Mouse (Mus musculus): ENCODE results near the gene Hist1h4f. TPM values are rescaled to one million over a fixed set of nuclear protein-coding genes. Genes with fewer than 3 reads are reported as not detected.
A peak's percentile ranks its signal among the peaks of the same experiment; 100 is the strongest.
"Not testable (repeated sequence)": the region's sequence is repeated elsewhere in the genome, so short reads cannot be mapped to it uniquely, and the experiment has no call there.

The Hist1h4f gene
- not detected in 2 replicates for polyA plus RNA-seq (2014; fragmentation: Nextera tagmentation; extraction: Ambion mirVana)

DNA sequence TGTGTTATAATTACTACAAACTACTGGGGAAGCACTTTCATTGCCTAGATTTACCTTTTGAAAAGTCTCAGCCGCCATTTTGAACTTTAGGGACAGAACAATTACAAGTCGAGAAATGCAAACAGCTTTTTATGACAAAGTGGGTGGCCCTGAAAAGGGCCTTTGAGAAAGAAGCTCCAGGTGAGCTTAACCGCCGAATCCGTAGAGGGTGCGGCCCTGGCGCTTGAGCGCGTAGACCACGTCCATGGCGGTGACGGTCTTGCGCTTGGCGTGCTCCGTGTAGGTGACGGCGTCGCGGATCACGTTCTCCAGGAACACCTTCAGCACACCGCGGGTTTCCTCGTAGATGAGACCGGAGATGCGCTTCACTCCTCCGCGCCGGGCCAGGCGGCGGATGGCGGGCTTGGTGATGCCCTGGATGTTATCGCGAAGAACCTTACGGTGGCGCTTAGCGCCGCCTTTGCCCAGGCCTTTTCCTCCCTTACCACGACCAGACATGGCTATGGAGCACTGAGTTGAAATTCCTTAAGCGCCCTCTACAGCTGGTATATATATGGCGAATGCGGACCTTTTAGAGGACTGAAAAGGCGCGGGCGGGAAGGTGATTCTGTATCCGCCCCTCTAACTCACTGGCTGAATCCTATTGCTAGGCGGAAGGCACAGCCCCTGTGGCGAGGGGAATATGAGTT is at the start of gene Hist1h4f:
Gene Hist1h4f, minus strand, starts transcription at position 503 of the 689 bp plus-strand sequence.
- Histone ChIP-seq H3K27ac (replicated peaks in 1 of 2; ENCODE audit: control insufficient read depth in 1 of 2, insufficient read depth in 1 of 2, low read depth in 2 of 2, low read length in 2 of 2) (peak within 1 kb of the TSS; percentile 86 to 87), H3K9ac (ENCODE audit: low read length) (peak within 1 kb of the TSS; percentile 72), H3K4me2 (ENCODE audit: low read length) (peak within 1 kb of the TSS; percentile 72), H3K4me3 (ENCODE audit: control insufficient read depth in 1 of 2, insufficient read depth in 1 of 2, low read depth in 1 of 2, low read length in 2 of 2) (peak within 1 kb of the TSS; percentile 44 to 52), H3K4me1 (ENCODE audit: control insufficient read depth in 2 of 2, insufficient read depth in 2 of 2, low read length in 2 of 2) (peaks cover 0 to 13% of the 10 kb centered on the region in 2 experiments; a peak in 3 of 4 replicates)
- peak; percentile 76 for ATAC-seq (ENCODE audit: insufficient number of reproducible peaks, insufficient read depth, low FRiP score, low read depth)
- WGBS, result under 1% methylated on average over 44 of the region's 47 CpGs
- not testable (repeated sequence) for H3K9me3 ChIP-seq (ENCODE audit: control insufficient read depth, low read length); H3K27me3 ChIP-seq (ENCODE audit: control insufficient read depth, insufficient read depth, low read length); H3K36me3 ChIP-seq (ENCODE audit: control insufficient read depth, insufficient read depth, low read length)

DNA sequence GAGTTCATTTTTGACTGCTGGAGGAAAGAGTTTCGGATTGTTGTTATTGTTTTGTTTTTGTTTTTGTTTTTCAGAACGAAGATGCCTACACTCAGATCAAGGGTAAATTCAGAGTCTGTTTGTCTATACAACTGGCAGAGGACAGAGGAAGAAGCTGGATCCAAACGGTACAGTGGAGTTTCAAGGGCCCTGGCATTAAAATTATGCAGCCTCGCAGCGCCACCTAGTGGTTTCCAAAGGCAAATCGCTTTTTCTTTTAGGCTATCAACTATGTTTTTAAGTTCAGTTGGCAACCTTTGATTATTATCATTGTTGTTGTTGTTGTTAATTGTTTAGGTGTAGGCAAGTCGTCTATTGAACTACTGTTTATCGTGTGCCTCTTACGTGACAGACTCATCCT is 46.5 kb upstream of the Hist1h4f start:
- Histone ChIP-seq H3K4me3 (ENCODE audit: control insufficient read depth in 1 of 2, insufficient read depth in 1 of 2, low read depth in 1 of 2, low read length in 2 of 2) (no peak overlapping the region), H3K27me3 (ENCODE audit: control insufficient read depth, insufficient read depth, low read length) (no peaks in the 10 kb centered on the region), H3K9ac (ENCODE audit: low read length) (no peak overlapping the region), H3K9me3 (ENCODE audit: control insufficient read depth, low read length) (no peaks in the 10 kb centered on the region), H3K36me3 (ENCODE audit: control insufficient read depth, insufficient read depth, low read length) (no peaks in the 10 kb centered on the region), H3K4me2 (ENCODE audit: low read length) (no peak overlapping the region), H3K27ac (replicated peaks in 1 of 2; ENCODE audit: control insufficient read depth in 1 of 2, insufficient read depth in 1 of 2, low read depth in 2 of 2, low read length in 2 of 2) (no peak overlapping the region), H3K4me1 (ENCODE audit: control insufficient read depth in 2 of 2, insufficient read depth in 2 of 2, low read length in 2 of 2) (no peaks in the 10 kb centered on the region)
- WGBS, result 6% methylated on average over 9 of the region's 9 CpGs
- no peak for ATAC-seq (ENCODE audit: insufficient number of reproducible peaks, insufficient read depth, low FRiP score, low read depth)

DNA sequence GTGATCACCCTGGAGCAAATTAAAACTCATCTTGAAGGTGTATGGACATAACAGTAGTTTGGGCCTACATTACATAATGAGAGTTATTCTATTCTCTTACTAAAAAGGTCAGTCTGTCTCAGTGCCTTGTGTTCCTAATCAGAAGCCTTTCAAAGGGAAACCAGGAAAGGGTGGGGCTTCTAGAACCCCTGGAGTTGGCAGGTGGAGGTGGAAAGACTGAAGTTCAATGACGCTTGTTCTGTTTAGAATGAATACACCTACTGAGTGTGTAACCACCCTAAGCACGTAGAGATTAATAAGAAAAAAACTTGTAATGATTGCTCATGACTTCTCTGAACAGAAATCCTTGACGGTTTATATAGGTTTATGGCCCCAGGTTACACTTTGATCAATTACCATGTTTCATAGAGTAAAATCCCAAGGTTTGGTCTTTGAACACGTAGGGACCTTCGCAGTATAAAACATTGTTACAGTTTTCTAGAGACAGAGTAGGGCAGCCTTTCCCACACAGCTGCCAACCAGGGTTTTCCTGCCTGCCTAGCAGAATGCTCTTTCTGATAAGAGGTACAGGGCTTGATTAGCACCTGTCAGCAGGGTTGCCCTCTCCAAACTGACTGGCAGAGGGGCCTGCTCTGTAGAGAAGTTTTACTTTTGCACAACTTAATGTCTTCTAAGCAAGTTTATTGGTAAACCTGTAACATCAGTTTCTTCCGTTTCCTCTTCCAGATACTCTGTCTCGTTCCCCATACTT is 44.3 kb upstream of the Hist1h4f start:
- Histone ChIP-seq H3K9ac (ENCODE audit: low read length) (no peak overlapping the region), H3K27ac (replicated peaks in 1 of 2; ENCODE audit: control insufficient read depth in 1 of 2, insufficient read depth in 1 of 2, low read depth in 2 of 2, low read length in 2 of 2) (no peak overlapping the region), H3K9me3 (ENCODE audit: control insufficient read depth, low read length) (no peaks in the 10 kb centered on the region), H3K4me1 (ENCODE audit: control insufficient read depth in 2 of 2, insufficient read depth in 2 of 2, low read length in 2 of 2) (no peaks in the 10 kb centered on the region), H3K27me3 (ENCODE audit: control insufficient read depth, insufficient read depth, low read length) (no peaks in the 10 kb centered on the region), H3K36me3 (ENCODE audit: control insufficient read depth, insufficient read depth, low read length) (no peaks in the 10 kb centered on the region), H3K4me2 (ENCODE audit: low read length) (no peak overlapping the region), H3K4me3 (ENCODE audit: control insufficient read depth in 1 of 2, insufficient read depth in 1 of 2, low read depth in 1 of 2, low read length in 2 of 2) (no peak overlapping the region)
- 62% methylated on average over 7 of the region's 7 CpGs for WGBS
- no peak for ATAC-seq (ENCODE audit: insufficient number of reproducible peaks, insufficient read depth, low FRiP score, low read depth)

DNA sequence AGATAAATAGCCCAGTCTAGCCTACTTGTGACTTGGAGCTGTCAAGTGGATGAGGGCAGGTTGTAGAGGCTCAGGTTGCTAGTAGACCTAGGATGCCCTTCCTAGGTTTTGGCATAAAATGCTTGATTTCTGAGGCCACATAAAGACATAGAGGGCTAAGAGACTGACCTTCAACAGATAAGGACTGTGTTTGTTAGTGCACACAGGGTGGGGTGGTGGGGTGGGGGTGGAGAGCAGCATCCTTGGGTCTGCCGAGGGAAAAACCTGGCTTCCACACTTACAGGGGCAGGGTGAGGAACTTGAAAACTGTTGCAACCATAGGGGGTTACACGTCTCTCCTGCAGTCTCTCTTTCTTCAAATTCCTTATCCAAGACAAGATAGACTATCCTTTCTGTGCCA is 43.7 kb upstream of the Hist1h4f start:
- ATAC-seq (ENCODE audit: insufficient number of reproducible peaks, insufficient read depth, low FRiP score, low read depth), result no peak
- no peak overlapping the region for H3K4me3 ChIP-seq (ENCODE audit: control insufficient read depth in 1 of 2, insufficient read depth in 1 of 2, low read depth in 1 of 2, low read length in 2 of 2)
- WGBS, result 52% methylated on average over 2 of the region's 2 CpGs
- no peak overlapping the region for H3K9ac ChIP-seq (ENCODE audit: low read length)
- H3K9me3 ChIP-seq (ENCODE audit: control insufficient read depth, low read length), result no peaks in the 10 kb centered on the region
- H3K4me2 ChIP-seq (ENCODE audit: low read length), result no peak overlapping the region
- H3K4me1 ChIP-seq (ENCODE audit: control insufficient read depth in 2 of 2, insufficient read depth in 2 of 2, low read length in 2 of 2), result no peaks in the 10 kb centered on the region
- H3K36me3 ChIP-seq (ENCODE audit: control insufficient read depth, insufficient read depth, low read length), result no peaks in the 10 kb centered on the region
- H3K27me3 ChIP-seq (ENCODE audit: control insufficient read depth, insufficient read depth, low read length), result no peaks in the 10 kb centered on the region
- H3K27ac ChIP-seq (replicated peaks in 1 of 2; ENCODE audit: control insufficient read depth in 1 of 2, insufficient read depth in 1 of 2, low read depth in 2 of 2, low read length in 2 of 2), result no peak overlapping the region

DNA sequence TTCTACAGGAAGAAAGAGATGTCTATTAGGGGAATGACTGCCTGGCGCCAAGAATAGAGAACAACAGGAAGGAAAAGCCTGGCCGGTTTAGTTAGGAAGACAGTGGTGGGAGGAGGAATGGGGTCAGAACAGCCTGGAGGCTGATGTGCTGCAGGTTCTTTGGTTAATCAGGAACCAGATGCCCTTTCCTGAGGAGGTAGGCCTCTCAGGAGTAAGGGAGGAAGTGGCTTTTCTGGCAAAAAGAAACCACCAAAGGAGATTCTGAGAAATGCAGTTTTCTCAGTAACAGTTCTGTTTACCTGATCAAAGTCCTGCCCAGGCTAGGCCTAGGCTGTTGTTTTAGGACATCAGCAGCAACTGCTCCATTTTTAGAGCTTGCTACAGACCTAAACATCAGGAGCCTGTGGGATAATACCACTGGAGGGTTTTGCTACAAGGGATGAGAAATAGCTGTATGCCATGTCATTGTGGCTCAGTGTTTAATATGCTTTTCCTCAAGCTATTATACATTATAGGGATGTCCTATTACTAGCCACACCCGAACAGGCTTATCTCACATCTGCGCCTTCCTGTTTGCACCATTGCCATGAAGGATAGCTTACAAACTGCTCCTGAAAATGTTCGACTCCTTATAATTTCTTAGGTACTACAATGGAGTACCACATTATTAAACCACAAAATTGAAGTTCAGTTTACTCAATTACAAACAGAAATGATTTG is 41.8 kb upstream of the Hist1h4f start:
- Histone ChIP-seq H3K36me3 (ENCODE audit: control insufficient read depth, insufficient read depth, low read length) (no peaks in the 10 kb centered on the region), H3K4me2 (ENCODE audit: low read length) (no peak overlapping the region), H3K27ac (replicated peaks in 1 of 2; ENCODE audit: control insufficient read depth in 1 of 2, insufficient read depth in 1 of 2, low read depth in 2 of 2, low read length in 2 of 2) (peak overlapping the region; percentile 49 to 55; a peak in 3 of 4 replicates), H3K4me1 (ENCODE audit: control insufficient read depth in 2 of 2, insufficient read depth in 2 of 2, low read length in 2 of 2) (no peaks in the 10 kb centered on the region), H3K9ac (ENCODE audit: low read length) (no peak overlapping the region), H3K4me3 (ENCODE audit: control insufficient read depth in 1 of 2, insufficient read depth in 1 of 2, low read depth in 1 of 2, low read length in 2 of 2) (no peak overlapping the region), H3K9me3 (ENCODE audit: control insufficient read depth, low read length) (no peaks in the 10 kb centered on the region), H3K27me3 (ENCODE audit: control insufficient read depth, insufficient read depth, low read length) (no peaks in the 10 kb centered on the region)
- 61% methylated on average over 5 of the region's 5 CpGs for WGBS
- ATAC-seq (ENCODE audit: insufficient number of reproducible peaks, insufficient read depth, low FRiP score, low read depth), result no peak

DNA sequence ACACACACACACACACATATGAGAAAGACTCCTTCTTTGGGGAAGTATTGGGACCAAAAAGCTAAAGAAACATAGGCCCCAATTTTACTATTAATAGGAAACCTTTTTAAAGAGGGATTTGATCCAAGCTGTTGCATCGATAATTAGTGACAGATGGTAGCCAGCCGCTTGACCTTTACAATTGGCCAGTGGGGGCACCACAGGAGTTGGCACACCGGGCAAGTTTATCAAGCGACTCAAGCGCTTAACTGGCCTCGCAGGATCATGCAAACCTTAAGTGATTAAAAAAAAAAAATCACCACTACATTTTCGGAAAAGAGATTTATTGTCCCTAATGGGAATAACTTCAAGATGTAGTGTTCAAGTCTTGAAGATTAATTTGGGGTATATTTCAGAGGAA is 41.2 kb upstream of the Hist1h4f start:
- no peak overlapping the region for H3K4me3 ChIP-seq (ENCODE audit: control insufficient read depth in 1 of 2, insufficient read depth in 1 of 2, low read depth in 1 of 2, low read length in 2 of 2)
- H3K27ac ChIP-seq (replicated peaks in 1 of 2; ENCODE audit: control insufficient read depth in 1 of 2, insufficient read depth in 1 of 2, low read depth in 2 of 2, low read length in 2 of 2), result no peak overlapping the region
- ATAC-seq (ENCODE audit: insufficient number of reproducible peaks, insufficient read depth, low FRiP score, low read depth), result no peak
- no peaks in the 10 kb centered on the region for H3K36me3 ChIP-seq (ENCODE audit: control insufficient read depth, insufficient read depth, low read length)
- no peaks in the 10 kb centered on the region for H3K9me3 ChIP-seq (ENCODE audit: control insufficient read depth, low read length)
- 89% methylated on average over 7 of the region's 7 CpGs for WGBS
- H3K27me3 ChIP-seq (ENCODE audit: control insufficient read depth, insufficient read depth, low read length), result no peaks in the 10 kb centered on the region
- H3K9ac ChIP-seq (ENCODE audit: low read length), result no peak overlapping the region
- H3K4me1 ChIP-seq (ENCODE audit: control insufficient read depth in 2 of 2, insufficient read depth in 2 of 2, low read length in 2 of 2), result no peaks in the 10 kb centered on the region
- no peak overlapping the region for H3K4me2 ChIP-seq (ENCODE audit: low read length)

DNA sequence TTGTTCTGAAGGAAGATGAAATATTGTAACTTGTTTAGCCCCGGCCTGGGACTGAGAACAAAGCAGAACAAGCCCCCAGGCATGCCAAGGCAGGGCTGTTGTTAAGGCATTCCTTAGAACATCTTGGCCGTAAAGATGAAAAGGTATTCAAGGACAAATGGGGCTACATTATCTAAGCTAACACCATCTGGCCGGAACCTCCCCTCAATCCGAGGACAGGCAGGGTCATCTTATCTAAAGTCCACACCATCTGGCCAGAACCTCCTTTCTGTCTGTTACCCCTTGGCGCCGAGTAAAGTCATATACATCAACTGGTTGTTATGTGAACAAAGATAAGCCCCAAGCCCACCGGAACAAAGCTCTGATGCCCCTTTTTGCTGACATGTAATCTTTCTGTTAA is 40.4 kb upstream of the Hist1h4f start:
- ATAC-seq (ENCODE audit: insufficient number of reproducible peaks, insufficient read depth, low FRiP score, low read depth); H3K9ac ChIP-seq (ENCODE audit: low read length); H3K4me1 ChIP-seq (ENCODE audit: control insufficient read depth in 2 of 2, insufficient read depth in 2 of 2, low read length in 2 of 2); H3K4me3 ChIP-seq (ENCODE audit: control insufficient read depth in 1 of 2, insufficient read depth in 1 of 2, low read depth in 1 of 2, low read length in 2 of 2); H3K27me3 ChIP-seq (ENCODE audit: control insufficient read depth, insufficient read depth, low read length); H3K4me2 ChIP-seq (ENCODE audit: low read length); H3K36me3 ChIP-seq (ENCODE audit: control insufficient read depth, insufficient read depth, low read length); H3K9me3 ChIP-seq (ENCODE audit: control insufficient read depth, low read length); H3K27ac ChIP-seq (replicated peaks in 1 of 2; ENCODE audit: control insufficient read depth in 1 of 2, insufficient read depth in 1 of 2, low read depth in 2 of 2, low read length in 2 of 2): not testable (repeated sequence)
- 60% methylated on average over 7 of the region's 7 CpGs for WGBS
